Mouse (Mus musculus): ENCODE measurements at regions not wholly inside any gene's neighbourhood (a gene's known extent, or its start where the extent isn't known, plus 50 kb on each side); places are given as distances from the start of the nearest gene placed in this dataset.

- TF ChIP-seq ZNF384 (IDR thresholded peaks at IDR 0.05; ENCODE audit: low read depth, low read length), result no peak
- no peak for TF ChIP-seq CHD2 (IDR thresholded peaks at IDR 0.05; ENCODE audit: low read depth, low read length)
These were observed 183.7 kb downstream of the Prkcq start for GRCm38 (mm10) chr2:11355594-11355993.
